Mouse (Mus musculus) C2C12 (cell line): ENCODE data around the gene Adig. TPM values are rescaled to one million over a fixed set of nuclear protein-coding genes. Genes with fewer than 3 reads are reported as not detected.

ENCODE experiments used
- H3K27me3 ChIP-seq: one replicate; pipeline ENCODE4 v1.6.1; 2011; ENCODE audit not compliant: control insufficient read depth, insufficient read depth, insufficient read length
- H3K36me3 ChIP-seq: one replicate; pipeline ENCODE4 v1.6.1; 2011; ENCODE audit not compliant: control insufficient read depth, insufficient read depth
- H3K4me3 ChIP-seq: one replicate; pipeline ENCODE4 v1.5.1; 2011; ENCODE audit warnings: mild to moderate bottlenecking, control low read depth; ENCODE audit not compliant: poor library complexity, insufficient read depth, severe bottlenecking
- H3K79me2 ChIP-seq: one replicate; pipeline ENCODE4 v1.6.1; 2011; ENCODE audit not compliant: control insufficient read depth, insufficient read depth
- H3K79me3 ChIP-seq: one replicate; pipeline ENCODE4 v1.6.1; 2011; ENCODE audit warnings: low read depth, control low read depth
- H3ac ChIP-seq: one replicate; pipeline ENCODE3; 2011; ENCODE audit warnings: low read depth; ENCODE audit not compliant: control insufficient read depth, insufficient read length
- CEBPB ChIP-seq: IDR thresholded peaks from one replicate; pipeline ENCODE4 v1.6.1; 2011; ENCODE audit warnings: low read depth, mild to moderate bottlenecking, control low read depth, moderate library complexity
- CTCF ChIP-seq: IDR thresholded peaks from one replicate; pipeline ENCODE4 v1.5.1; 2011; ENCODE audit not compliant: control insufficient read depth, insufficient read depth, insufficient read length
- FOSL1 ChIP-seq: IDR thresholded peaks from one replicate; pipeline ENCODE4 v1.8.0; 2011; ENCODE audit warnings: mild to moderate bottlenecking, low read length; ENCODE audit not compliant: poor library complexity, insufficient read depth, severe bottlenecking
- MAX ChIP-seq: IDR thresholded peaks from one replicate; pipeline ENCODE4 v1.6.1; 2011; ENCODE audit warnings: mild to moderate bottlenecking, control low read depth
- MYOD1 ChIP-seq: IDR thresholded peaks from one replicate; pipeline ENCODE4 v1.6.1; 2011; ENCODE audit warnings: low read depth; ENCODE audit not compliant: control insufficient read depth, insufficient read length
- MYOG ChIP-seq: IDR thresholded peaks from one replicate; pipeline ENCODE4 v1.6.1; 2011; ENCODE audit not compliant: control insufficient read depth, insufficient read length; ENCODE audit errors: extremely low read depth
- USF1 ChIP-seq: IDR thresholded peaks from one replicate; pipeline ENCODE4 v1.6.1; 2011; ENCODE audit warnings: low read depth, mild to moderate bottlenecking, control low read depth, moderate library complexity
- long read RNA-seq, 2 experiments: library from polyadenylated mRNA; unstranded; transcript quantifications; one replicate each; pipeline ENCODE4 v2.0.0; 2019 to 2020
- polyA plus RNA-seq: library from polyadenylated mRNA; unstranded; fragments of >200 nt; fragmentation: generic; extraction: Trizol; gene quantifications from one replicate; pipeline ENCODE4 v1.2.1, GENCODE M21; 2012; ENCODE audit warnings: missing spikeins

The Adig gene
- polyA plus RNA-seq: 0.06 TPM
- long read RNA-seq, experiment 1: 0 reads
- long read RNA-seq, experiment 2: 0 reads

DNA sequence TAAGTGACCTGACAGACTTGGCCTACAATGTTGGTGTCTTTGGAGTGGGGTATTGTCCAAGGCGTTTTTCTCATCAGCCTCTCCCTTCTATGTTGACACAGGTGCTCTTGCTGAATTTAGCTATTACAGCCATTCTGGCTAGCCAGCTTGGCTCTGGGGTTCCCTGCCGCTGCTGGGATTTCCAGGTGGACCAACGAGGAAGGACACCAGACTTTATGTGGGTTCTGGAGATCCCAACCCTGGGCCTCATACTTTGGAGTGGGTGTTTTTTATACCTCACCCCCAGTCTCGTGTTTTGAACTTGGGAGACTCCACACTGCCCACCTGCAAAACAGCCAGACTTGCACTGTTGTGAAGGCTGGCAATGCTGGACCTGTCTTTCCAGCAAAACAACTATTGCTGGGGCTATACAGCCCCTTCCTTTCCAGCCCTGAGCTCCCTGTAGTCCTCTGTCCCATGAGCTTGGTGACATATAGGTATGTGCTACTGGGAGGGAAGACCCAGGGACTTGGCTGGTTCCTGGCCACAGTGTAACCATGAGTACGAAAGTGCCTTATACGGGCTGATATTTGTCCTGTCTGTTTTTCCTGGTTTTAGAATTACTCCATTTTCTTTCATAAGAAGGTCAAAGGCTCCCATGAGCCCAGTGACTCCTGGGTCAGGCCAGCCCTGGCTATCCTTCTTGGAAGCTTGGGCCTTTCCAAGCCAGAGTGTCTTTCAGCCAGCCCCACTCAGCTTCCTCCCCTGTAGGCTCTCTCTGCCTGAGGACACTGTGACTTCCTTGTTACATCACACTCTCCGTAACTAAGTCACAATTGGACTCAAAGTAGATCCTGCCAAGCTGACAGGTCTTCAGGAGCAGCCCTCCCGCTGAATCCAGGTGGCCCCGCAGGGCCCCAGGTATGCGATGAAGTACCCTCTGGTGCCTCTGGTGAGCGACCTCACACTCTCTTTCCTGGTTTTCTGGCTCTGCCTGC is at the start of gene Adig:
TSS of gene Adig (plus strand) at position 777 of the 977 bp plus-strand sequence.
- H3K36me3 ChIP-seq: peaks cover 15% of the 10 kb centered on the region
- TF ChIP-seq CEBPB (no peak), USF1 (no peak), CTCF (no peak), MAX (no peak), FOSL1 (no peak), MYOD1 (no peak), MYOG (no peak)
- H3K27me3 ChIP-seq: no peaks in the 10 kb centered on the region
- no peaks in the 10 kb centered on the region for H3K79me2 ChIP-seq
- no peak within 1 kb of the TSS for H3ac ChIP-seq
- H3K4me3 ChIP-seq: no peak within 1 kb of the TSS
- H3K79me3 ChIP-seq: no peaks in the 10 kb centered on the region

DNA sequence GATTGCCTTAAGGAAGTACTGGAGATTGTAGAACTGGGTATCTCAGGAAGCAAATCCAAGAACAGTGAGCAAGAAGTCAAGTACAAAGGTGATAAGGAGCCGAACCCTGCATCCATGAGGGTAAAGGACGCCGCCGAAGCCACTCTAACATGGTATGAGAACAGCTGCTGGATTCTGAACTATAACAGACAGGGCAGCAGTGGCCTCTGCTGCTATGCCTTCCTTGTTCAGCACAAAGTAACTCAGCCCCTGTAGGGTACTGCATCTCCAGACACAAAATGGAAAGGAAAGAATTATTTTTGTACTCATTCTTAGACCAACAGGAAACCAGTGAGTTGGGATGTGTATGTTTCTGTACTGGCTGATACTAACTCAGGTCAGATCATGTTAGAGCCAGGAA is 46.0 kb upstream of the Adig start:
- Histone ChIP-seq H3K79me2 (no peaks in the 10 kb centered on the region), H3K27me3 (no peaks in the 10 kb centered on the region), H3K36me3 (peaks cover 78% of the 10 kb centered on the region), H3K4me3 (no peak overlapping the region), H3ac (no peak overlapping the region), H3K79me3 (no peaks in the 10 kb centered on the region)
- TF ChIP-seq FOSL1 (no peak), MAX (no peak), MYOD1 (no peak), CEBPB (no peak), USF1 (no peak), CTCF (no peak), MYOG (no peak)

DNA sequence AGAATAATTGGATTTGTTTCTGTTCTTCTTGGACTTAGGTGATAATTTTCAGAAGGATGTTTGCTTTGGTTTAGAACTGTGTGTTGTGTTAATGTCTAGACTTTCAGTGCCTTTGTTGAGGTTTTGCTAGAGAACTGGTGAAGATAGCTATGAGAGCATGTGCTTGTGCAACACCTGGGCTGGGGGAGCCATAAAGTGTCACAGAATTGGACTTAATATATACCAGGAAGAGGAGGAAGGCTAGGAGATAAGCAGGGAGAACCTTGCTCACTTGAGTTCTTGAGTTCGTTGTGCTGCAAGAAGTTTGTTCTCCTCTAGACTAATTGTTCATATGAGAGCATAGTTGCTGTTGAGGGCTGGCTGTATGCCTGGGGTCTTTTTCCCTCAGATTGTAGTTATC is 44.8 kb upstream of the Adig start:
- Histone ChIP-seq H3K4me3 (no peak overlapping the region), H3K36me3 (peaks cover 80% of the 10 kb centered on the region), H3K79me3 (no peaks in the 10 kb centered on the region), H3K79me2 (no peaks in the 10 kb centered on the region), H3K27me3 (no peaks in the 10 kb centered on the region), H3ac (no peak overlapping the region)
- TF ChIP-seq FOSL1 (no peak), MYOD1 (no peak), MYOG (no peak), CTCF (no peak), MAX (no peak), USF1 (no peak), CEBPB (no peak)

DNA sequence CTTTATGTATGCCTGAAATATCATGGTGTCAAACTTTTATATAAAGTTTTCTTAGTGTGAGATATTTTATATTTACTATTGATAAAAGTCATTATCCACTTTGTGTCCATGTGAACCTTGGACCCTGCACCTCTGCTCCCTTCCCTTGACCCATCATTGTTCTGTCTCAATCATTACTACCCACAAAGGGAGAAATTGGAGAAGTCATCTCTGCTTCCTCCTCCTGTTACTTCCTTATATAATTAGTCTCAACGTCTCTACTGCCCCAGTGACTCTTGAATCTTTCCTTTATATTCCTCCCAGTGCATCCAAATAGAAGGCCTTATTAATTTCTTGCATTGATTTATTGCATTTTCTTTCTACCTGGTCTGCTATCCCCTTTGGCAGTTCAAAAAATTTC is 40.0 kb upstream of the Adig start:
- peaks cover 84% of the 10 kb centered on the region for H3K36me3 ChIP-seq
- no peak overlapping the region for H3ac ChIP-seq
- TF ChIP-seq USF1 (no peak), MYOG (no peak), FOSL1 (no peak), CTCF (no peak), MYOD1 (no peak), CEBPB (no peak), MAX (no peak)
- no peaks in the 10 kb centered on the region for H3K79me2 ChIP-seq
- no peaks in the 10 kb centered on the region for H3K27me3 ChIP-seq
- H3K4me3 ChIP-seq: no peak overlapping the region
- no peaks in the 10 kb centered on the region for H3K79me3 ChIP-seq

DNA sequence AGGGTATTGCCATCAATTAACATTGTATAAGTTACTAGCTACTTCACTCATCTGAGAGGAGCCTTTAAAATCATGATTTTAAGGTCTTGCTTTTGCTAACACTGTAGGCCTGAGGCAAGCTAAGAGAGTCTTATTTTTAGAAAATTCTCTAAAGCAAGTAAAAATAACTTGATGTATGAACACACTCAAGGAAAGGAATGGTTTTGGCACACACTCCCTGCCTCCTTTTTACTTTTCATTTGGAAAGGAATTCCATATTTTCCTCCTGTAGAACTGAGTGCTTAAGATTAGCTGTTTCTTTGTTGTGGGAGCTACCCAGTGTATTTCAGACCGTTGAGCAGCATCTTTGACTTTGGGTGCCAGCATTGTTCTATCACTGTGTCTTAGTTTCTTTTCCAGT is 28.3 kb upstream of the Adig start:
- peaks cover 69% of the 10 kb centered on the region for H3K36me3 ChIP-seq
- no peak overlapping the region for H3K4me3 ChIP-seq
- H3K27me3 ChIP-seq: no peaks in the 10 kb centered on the region
- no peaks in the 10 kb centered on the region for H3K79me2 ChIP-seq
- no peaks in the 10 kb centered on the region for H3K79me3 ChIP-seq
- no peak for TF ChIP-seq FOSL1
- no peak for TF ChIP-seq MYOD1
- TF ChIP-seq CTCF: no peak
- TF ChIP-seq MAX: no peak
- no peak for TF ChIP-seq CEBPB
- no peak for TF ChIP-seq MYOG
- no peak for TF ChIP-seq USF1
- H3ac ChIP-seq: no peak overlapping the region
